Mouse (Mus musculus) MEL (cell line): ENCODE measurements around the gene Ptpro. TPM values are rescaled to one million over a fixed set of nuclear protein-coding genes. Genes with fewer than 3 reads are reported as not detected.

Experiments
- polyA plus RNA-seq, 2 experiments: library from polyadenylated mRNA; stranded (reverse) in 1 of 2; unstranded in 1 of 2; fragments of >175 nt in 1 of 2; fragments of >200 nt in 1 of 2; gene quantifications; 2 replicates each; pipeline versions ENCODE4 v1.2.1 to v1.2.4; 2012; ENCODE audit warnings: low replicate concordance in 2 of 2, low read depth in 1 of 2; ENCODE audit not compliant: insufficient read length in 2 of 2, insufficient read depth in 1 of 2, missing spikeins in 1 of 2
- total RNA-seq: library from RNA; depleted of rRNA; stranded (reverse); fragments of 300-350 nt; gene quantifications from 2 replicates; pipeline ENCODE4 v1.2.3, GENCODE M21; 2012; rRNA removed

Gene Ptpro
- total and polyA plus RNA-seq, 3 experiments, result not detected

Other genes with a start within 250 kb of the Ptpro start
- gene Rerg, start 81.8 kb upstream of the Ptpro start, total RNA-seq, result not detected in 2 replicates
- gene Rerg, start 81.8 kb upstream of the Ptpro start, polyA plus RNA-seq, result not detected